Mouse (Mus musculus) lung, postnatal 0 days (tissue): Measurements from ENCODE around the gene Fam240a.

Experiments used
- CTCF ChIP-seq: IDR thresholded peaks from 2 replicates; pipeline ENCODE4 v1.5.1; 2016; ENCODE audit warnings: antibody characterized with exemption, mild to moderate bottlenecking
- EP300 ChIP-seq: IDR thresholded peaks from 2 replicates; pipeline ENCODE4 v1.6.1; 2016; ENCODE audit warnings: antibody characterized with exemption, mild to moderate bottlenecking, control low read depth

DNA sequence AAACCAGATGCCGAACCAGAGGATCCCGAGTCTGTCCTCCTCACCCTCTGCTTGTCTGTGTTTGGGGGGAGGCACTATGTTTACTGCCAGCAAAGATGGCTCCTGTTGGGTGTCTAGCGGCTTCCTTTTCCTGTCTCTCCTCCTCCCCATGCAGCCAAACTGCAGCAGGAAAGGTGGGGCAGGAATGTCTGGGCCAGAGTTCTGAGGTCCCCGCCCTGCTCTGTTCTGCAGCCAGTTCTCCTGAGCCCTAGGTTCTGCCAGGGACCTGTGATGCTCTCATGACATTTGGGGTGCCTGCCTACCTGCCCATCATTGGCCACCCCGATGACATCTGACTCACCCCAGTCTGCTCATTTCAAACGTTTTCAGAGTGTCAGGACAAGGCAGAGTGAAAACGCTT lies 34.7 kb downstream of the Fam240a start:
- TF ChIP-seq CTCF: no peak
- TF ChIP-seq EP300: peak; percentile 66; the same call in 1 of the 2 replicates
